Mouse (Mus musculus): Measurements from ENCODE around the gene Egfem1.

The Egfem1 gene

DNA sequence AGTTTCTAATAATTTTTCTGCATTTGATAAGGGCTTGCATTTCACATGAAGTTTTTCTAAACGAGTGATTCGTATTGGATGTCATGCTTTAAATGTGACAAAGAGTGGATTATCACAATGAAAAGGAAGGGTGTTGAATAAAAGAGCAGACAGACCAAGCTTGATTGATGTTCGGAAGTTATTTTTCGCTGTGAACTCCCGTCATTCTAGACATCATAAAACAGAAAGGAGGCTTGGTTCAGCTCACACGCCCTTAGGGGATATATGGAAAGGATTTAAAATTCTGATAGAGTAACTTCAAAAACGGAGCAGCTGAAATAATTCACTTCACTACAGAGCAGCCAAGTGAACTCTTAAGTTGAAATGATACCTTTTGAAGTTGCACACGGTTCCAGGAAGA lies 285.1 kb downstream of the Egfem1 start:
- no peak for DNase-seq

GRCm38 (mm10) chr3:29370519-29370918 lies 288.7 kb downstream of the Egfem1 start:
- no peak for DNase-seq

- DNase-seq, result no peak
Measured at GRCm38 (mm10) chr3:29381255-29381654, 299.4 kb downstream of the Egfem1 start.

DNA sequence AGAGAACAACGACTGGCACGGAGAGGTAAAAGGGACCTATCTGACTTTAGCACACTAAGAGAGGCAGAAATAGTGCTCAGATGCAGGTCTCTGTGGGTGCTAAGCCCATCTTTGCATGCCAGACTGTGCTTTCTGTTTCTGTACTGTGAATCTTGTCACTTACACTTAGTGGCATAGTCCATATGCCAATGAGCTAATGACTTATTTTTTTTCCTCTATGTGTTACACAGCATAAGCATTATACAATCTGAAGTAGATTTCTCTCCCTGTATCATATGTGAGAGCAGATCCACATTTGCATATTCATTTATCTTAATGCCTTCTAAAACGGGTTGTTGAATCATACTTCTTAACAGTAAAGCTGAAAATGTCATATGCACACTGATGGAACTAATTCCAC lies 317.2 kb downstream of the Egfem1 start:
- no peak for DNase-seq

- DNase-seq, result no peak
Measured at GRCm38 (mm10) chr3:29421634-29422033, 339.8 kb downstream of the Egfem1 start.

DNA sequence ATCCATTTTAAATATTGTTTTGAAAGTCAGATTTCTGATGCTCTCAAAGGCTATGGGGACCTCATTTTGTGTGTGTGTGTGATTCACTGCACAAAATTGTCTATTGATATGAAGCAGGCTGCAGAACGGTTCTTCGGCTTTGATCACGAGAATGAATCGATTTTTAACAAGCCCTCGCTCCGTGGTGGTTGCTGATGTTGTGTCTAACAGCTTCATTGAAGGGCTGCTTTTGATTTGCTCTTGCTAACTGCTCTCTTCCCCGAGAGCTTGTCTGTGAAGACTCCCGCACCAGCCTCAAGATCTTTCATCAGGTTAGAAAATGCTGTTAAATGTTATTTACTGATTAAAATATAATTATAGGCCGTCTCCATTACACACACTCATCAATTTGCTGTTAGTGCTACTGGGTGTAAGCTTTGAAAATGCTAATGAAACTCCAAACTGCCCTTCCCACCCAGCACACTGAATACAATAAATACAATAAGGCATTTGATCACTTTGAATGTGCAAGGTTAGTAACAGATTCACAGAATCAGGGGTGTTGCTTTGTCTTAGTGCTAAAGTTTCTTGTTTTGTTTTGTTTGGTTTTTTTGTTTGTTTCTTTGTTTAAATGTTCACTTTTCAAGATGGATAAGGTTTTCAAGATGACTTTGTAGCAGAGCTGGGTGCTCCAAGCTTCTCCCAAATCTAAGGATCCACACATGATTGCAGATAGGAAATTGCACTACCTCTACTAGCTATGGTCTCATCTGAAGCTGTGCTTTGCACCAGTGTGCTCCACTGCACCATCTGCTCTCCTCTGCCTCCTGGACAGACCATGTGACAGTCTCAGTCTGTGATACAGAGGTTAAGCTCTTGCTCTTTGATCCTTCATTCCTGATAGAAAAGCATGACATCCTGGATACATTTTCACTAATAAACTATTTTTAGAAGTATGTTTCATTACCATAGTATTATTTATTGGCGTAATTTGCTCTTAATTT lies 350.6 kb downstream of the Egfem1 start:
- DNase-seq, result no peak

GRCm38 (mm10) chr3:29443024-29443423 lies 361.2 kb downstream of the Egfem1 start:
- no peak for DNase-seq

DNA sequence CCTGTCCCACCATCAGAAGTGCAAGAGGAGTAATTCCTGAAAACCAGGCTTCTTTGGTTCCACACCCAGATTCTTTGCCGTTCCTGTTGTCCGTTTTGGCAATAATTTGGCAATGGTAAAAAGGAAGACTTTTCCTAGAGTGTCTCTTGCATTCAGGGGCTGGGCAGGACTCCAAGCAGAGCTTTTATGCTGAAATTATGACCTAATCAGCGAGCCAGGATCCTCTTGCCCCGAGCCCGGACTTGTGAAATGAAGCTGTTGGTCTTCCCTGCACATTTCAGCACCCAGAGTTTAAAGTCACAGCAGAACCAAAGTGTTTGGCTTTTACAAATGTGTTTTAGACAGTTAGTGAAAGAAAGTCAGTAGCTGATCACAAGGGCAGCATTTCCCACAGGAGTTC lies 362.8 kb downstream of the Egfem1 start:
- no peak for DNase-seq

DNA sequence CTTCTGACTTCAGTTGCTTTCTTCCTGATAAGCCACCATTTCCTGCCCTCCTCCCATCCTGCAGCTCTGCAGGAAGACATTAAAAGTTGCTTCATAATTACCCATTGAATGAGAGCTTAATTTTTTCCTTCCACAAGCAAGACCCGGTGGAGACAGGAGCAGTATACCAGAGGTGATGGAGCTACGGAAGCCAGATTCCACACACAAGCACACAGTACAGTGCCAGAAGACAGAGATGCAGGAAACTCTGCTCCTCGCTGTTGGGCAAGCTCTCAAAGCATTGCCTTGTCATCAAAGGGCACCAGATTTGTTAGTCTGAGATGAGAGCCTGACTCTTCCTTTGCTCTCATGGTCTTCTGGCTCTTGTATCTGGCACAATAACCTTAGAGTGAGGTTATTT lies 364.3 kb downstream of the Egfem1 start:
- DNase-seq, result no peak

DNA sequence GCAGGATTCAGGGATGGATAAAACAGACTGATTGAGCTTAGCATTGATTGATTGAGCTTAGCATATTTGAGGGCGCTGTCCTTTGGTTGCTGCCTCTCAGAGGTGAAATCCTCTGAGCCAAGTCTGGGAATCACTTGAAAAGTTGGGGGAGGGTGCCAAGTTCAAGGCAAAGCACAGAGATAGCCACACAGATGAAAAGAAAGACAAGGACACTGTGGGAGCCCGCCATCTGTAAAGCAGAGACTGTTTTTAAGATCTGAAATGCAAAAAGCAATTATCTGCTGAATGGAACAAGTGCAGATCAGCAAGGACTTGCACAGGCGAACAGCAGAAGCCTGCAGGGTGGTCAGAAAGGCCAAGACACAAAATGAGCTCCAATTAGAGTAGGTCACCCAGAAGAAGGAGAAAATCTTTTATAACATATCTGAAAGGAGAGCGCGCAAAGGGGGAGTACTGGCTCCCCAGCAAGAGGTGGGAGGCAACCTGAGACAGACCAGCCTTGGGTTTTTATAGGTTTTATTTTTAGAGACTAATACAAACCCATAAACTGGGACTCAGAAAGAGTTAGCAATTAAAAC lies 367.1 kb downstream of the Egfem1 start:
- no peak for DNase-seq

- no peak for DNase-seq
Measured at GRCm38 (mm10) chr3:29498211-29498610, 416.4 kb downstream of the Egfem1 start.

- no peak for DNase-seq
Measured at GRCm38 (mm10) chr3:29499188-29499587, 417.4 kb downstream of the Egfem1 start.

DNA sequence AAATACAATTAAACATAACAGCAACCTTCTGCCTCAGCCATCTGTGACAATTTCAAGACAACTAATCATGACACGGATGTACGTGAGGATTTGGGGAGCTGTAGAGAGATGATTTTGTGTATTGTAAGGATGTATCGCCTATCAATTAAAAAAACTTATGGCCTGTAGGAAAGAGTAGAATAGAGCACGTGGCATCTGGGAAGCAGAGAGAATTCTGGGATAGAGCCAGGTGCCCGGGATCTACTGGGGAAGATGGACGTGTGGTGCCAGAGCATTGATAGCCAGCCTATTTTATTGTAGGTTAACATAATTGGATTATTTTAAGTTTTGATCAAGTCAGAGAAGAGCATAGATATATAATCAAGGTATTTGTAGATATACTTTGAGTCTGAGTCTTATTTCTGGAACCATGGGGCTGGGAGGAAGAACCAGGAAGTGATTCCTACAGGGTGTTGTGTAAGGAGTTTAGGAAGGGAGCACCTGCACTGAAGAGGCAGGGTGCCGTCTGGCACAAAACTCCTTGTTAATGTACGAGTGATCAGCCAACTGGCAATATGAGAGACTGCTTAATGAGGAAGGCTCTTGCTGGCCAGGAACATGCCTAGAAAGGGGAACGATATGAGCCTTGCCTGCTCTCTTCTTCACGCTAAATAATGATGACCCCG lies 443.6 kb downstream of the Egfem1 start:
- DNase-seq, result no peak

GRCm38 (mm10) chr3:29525963-29526301 lies 444.1 kb downstream of the Egfem1 start:
- DNase-seq, result no peak

- no peak for DNase-seq
Measured at GRCm38 (mm10) chr3:29539211-29539610, 457.4 kb downstream of the Egfem1 start.

- no peak for DNase-seq
Measured at GRCm38 (mm10) chr3:29539902-29540301, 458.1 kb downstream of the Egfem1 start.

DNA sequence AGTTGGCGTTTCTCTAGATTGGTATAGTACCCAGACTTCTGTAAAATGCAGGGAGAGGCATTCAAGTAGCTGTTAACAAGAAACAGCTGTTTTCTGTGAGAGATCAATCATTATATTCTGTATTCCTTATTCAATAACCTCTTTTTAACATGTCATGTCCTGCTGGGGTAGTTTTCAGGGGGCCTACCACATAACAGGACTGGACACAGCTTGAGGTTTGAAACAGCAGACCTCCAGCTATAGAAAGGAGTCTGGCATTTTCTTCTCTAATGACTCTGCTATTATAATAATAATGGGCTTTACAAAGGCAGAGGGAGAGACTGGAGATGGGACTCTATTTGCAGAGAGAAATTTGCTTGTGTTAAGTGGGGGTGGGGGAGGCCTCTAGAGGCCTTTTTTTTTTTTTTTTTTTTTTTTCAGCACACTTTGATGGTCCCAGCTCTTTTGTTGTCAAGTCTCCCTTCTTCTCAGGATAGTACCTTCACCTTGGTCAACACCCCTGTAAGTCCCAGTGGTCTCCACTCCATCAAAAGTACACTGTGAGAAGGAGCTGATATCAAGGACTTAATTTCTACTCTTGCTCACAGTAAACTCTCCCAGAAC lies 459.8 kb downstream of the Egfem1 start:
- DNase-seq, result no peak

GRCm38 (mm10) chr3:29544056-29544455 lies 462.2 kb downstream of the Egfem1 start:
- no peak for DNase-seq

GRCm38 (mm10) chr3:29563171-29563570 lies 481.3 kb downstream of the Egfem1 start:
- DNase-seq, result no peak

GRCm38 (mm10) chr3:29578055-29578860 lies 496.4 kb downstream of the Egfem1 start:
- DNase-seq, result no peak

DNA sequence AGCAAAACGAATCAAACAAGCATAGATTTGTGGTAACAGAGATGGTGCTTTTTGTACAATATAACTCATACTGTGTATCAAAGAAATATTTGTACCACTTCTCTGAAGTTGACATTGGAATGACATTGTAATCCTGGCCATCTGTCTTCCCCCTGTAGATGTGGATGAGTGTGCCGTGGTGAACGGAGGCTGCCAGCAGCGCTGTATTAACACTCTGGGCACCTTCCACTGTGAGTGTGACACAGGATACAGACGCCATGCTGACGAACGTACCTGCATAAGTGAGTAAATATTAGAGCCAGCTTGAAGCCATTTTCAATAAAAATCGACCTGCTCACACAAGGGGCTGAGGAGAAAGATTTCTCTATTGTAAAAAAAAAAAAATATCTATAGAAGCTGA lies 500.9 kb downstream of the Egfem1 start:
- peak; percentile 1 for DNase-seq

GRCm38 (mm10) chr3:29602140-29602539 lies 520.3 kb downstream of the Egfem1 start:
- no peak for DNase-seq

DNA sequence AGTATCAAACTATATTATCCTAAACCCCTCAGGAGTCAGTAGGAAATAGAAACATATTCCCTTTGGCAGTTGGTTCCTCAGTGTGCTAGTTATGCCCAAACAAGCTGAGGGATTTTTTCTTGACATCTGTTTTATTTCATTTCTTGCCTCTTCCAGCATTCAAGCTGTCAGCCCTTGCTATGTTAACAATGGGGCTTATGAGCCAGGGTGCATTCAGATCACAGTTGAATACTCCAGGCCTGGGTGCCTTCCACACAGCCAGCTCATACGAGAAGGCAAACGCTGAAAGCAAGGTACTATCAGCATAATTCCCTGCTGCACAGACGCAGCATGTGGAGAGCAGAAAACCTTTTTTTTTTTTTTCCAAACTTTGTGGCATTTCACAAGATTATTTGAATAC lies 526.9 kb downstream of the Egfem1 start:
- DNase-seq, result no peak
